Mouse (Mus musculus) heart, embryonic 11.5 days (tissue): ENCODE measurements around the gene Als2cr12. TPM values are rescaled to one million over a fixed set of nuclear protein-coding genes. Genes with fewer than 3 reads are reported as not detected.
"Not testable (repeated sequence)": the region's sequence is repeated elsewhere in the genome, so short reads cannot be mapped to it uniquely, and the experiment has no call there.

Experiments used
- ATAC-seq: fragments of 200-750 bp; cut with Nextera tagmentation; replicated peaks from 2 replicates; pipeline ENCODE4 v1.8.0; 2017; ENCODE audit warnings: moderate library complexity; ENCODE audit not compliant: insufficient number of reproducible peaks, low FRiP score, low TSS enrichment
- H3K27ac ChIP-seq: fragments of 300-500 bp; sonication (generic); 2 replicates; pipeline ENCODE4 v1.5.1; 2014; ENCODE audit warnings: mild to moderate bottlenecking, low read depth, low read length
- H3K27me3 ChIP-seq: fragments of 300-500 bp; sonication (generic); 2 replicates; pipeline ENCODE4 v1.6.1; 2014; ENCODE audit warnings: mild to moderate bottlenecking, low read length, mixed read lengths; ENCODE audit not compliant: control insufficient read depth, insufficient read depth
- H3K36me3 ChIP-seq: fragments of 300-500 bp; sonication (generic); 2 replicates; pipeline ENCODE4 v1.6.1; 2014; ENCODE audit warnings: mild to moderate bottlenecking, low read length, moderate library complexity, mixed read lengths; ENCODE audit not compliant: control insufficient read depth, insufficient read depth
- H3K4me1 ChIP-seq: fragments of 300-500 bp; sonication (generic); 2 replicates; pipeline ENCODE4 v1.6.1; 2014; ENCODE audit warnings: low read length; ENCODE audit not compliant: control insufficient read depth, insufficient read depth
- H3K4me2 ChIP-seq: fragments of 300-500 bp; sonication (generic); 2 replicates; pipeline ENCODE4 v1.6.1; 2014; ENCODE audit warnings: mild to moderate bottlenecking, moderate library complexity
- H3K4me3 ChIP-seq: fragments of 300-500 bp; sonication (generic); 2 replicates; pipeline ENCODE4 v1.5.1; 2014; ENCODE audit warnings: low read depth, low read length
- H3K9ac ChIP-seq: fragments of 300-500 bp; sonication (generic); 2 replicates; pipeline ENCODE4 v1.6.1; 2014; ENCODE audit warnings: mild to moderate bottlenecking, low read depth, low read length, moderate library complexity
- H3K9me3 ChIP-seq: fragments of 300-500 bp; sonication (generic); replicated peaks from 2 replicates; pipeline ENCODE4 v1.6.1; 2016; ENCODE audit warnings: low read length; ENCODE audit not compliant: control insufficient read depth
- WGBS: fragments of 180-500 bp; shearing (Covaris S2); extraction: QIAGEN DNeasy Blood & Tissue Kit; methylation state at CpG from one replicate; pipeline ENCODE4 v1.1.7; 2014; ENCODE audit not compliant: insufficient replicate concordance; 5-methylcytosine and 5-hydroxymethylcytosine counted together
- polyA plus RNA-seq: library from polyadenylated mRNA; unstranded; fragments of >200 nt; fragmentation: Nextera tagmentation; extraction: Ambion mirVana; gene quantifications from 2 replicates; pipeline ENCODE4 v1.2.1, GENCODE M21; 2014

Als2cr12 gene
- polyA plus RNA-seq, 1 experiment from 2014 or later = not detected

- H3K9me3 ChIP-seq, ATAC-seq, H3K4me3 ChIP-seq, H3K4me1 ChIP-seq, H3K27ac ChIP-seq, H3K4me2 ChIP-seq, H3K27me3 ChIP-seq, H3K9ac ChIP-seq, H3K36me3 ChIP-seq: not testable (repeated sequence)
- WGBS = 81% methylated on average over 3 of the region's 3 CpGs
Measured at GRCm38 (mm10) chr1:58663365-58663764, 32.4 kb downstream of the Als2cr12 start.

- not testable (repeated sequence) for H3K4me3 ChIP-seq, H3K9ac ChIP-seq, ATAC-seq, H3K9me3 ChIP-seq, H3K36me3 ChIP-seq, H3K27ac ChIP-seq, H3K4me1 ChIP-seq, H3K4me2 ChIP-seq, H3K27me3 ChIP-seq
- 87% methylated on average over 5 of the region's 5 CpGs for WGBS
Measured at GRCm38 (mm10) chr1:58662671-58663070, 33.1 kb downstream of the Als2cr12 start.

GRCm38 (mm10) chr1:58652480-58653403, 43.0 kb downstream of the Als2cr12 start:
- Histone ChIP-seq H3K9ac (peak overlapping the region; percentile 71), H3K27me3 (no peaks in the 10 kb centered on the region), H3K36me3 (no peaks in the 10 kb centered on the region), H3K27ac (no peak overlapping the region), H3K4me1 (no peaks in the 10 kb centered on the region), H3K4me2 (peak overlapping the region; percentile 72), H3K4me3 (peak overlapping the region; percentile 47), H3K9me3 (no peaks in the 10 kb centered on the region)
- ATAC-seq = 0 out of 2 replicates have a peak, but pooled peaks have one; percentile 39
- 3% methylated on average over 37 of the region's 37 CpGs for WGBS

GRCm38 (mm10) chr1:58651571-58652456, 44.0 kb downstream of the Als2cr12 start:
- 81% methylated on average over 17 of the region's 17 CpGs for WGBS
- H3K27me3 ChIP-seq, ATAC-seq, H3K9me3 ChIP-seq, H3K27ac ChIP-seq, H3K36me3 ChIP-seq, H3K4me1 ChIP-seq: not testable (repeated sequence)
- Histone ChIP-seq H3K9ac (peak overlapping the region; percentile 71; the same call in 1 of the 2 replicates), H3K4me3 (peak overlapping the region; percentile 47), H3K4me2 (peak overlapping the region; percentile 72)

- H3K4me1 ChIP-seq, H3K27ac ChIP-seq, H3K9me3 ChIP-seq, ATAC-seq, H3K27me3 ChIP-seq, H3K4me3 ChIP-seq, H3K4me2 ChIP-seq, H3K9ac ChIP-seq, H3K36me3 ChIP-seq: not testable (repeated sequence)
- WGBS = 80% methylated on average over 1 of the region's 2 CpGs
Measured at GRCm38 (mm10) chr1:58628847-58629246, 66.9 kb downstream of the Als2cr12 start.

GRCm38 (mm10) chr1:58621996-58622748, 73.6 kb downstream of the Als2cr12 start:
- ATAC-seq = no peak
- Histone ChIP-seq H3K36me3 (no peaks in the 10 kb centered on the region), H3K4me3 (no peak overlapping the region), H3K4me1 (no peaks in the 10 kb centered on the region), H3K9me3 (peaks cover 2% of the 10 kb centered on the region; the same call in 1 of the 2 replicates), H3K27ac (no peak overlapping the region), H3K9ac (no peak overlapping the region), H3K4me2 (no peak overlapping the region), H3K27me3 (no peaks in the 10 kb centered on the region)
- WGBS = 64% methylated on average over 7 of the region's 7 CpGs

- ATAC-seq = no peak
- H3K4me1 ChIP-seq = no peaks in the 10 kb centered on the region
- no peak overlapping the region for H3K27ac ChIP-seq
- H3K36me3 ChIP-seq = no peaks in the 10 kb centered on the region
- H3K4me2 ChIP-seq = no peak overlapping the region
- H3K9ac ChIP-seq = no peak overlapping the region
- 80% methylated on average over 3 of the region's 3 CpGs for WGBS
- no peak overlapping the region for H3K4me3 ChIP-seq
- H3K9me3 ChIP-seq = peaks cover 2% of the 10 kb centered on the region; the same call in 1 of the 2 replicates
- H3K27me3 ChIP-seq = no peaks in the 10 kb centered on the region
Measured at GRCm38 (mm10) chr1:58621251-58621650, 74.5 kb downstream of the Als2cr12 start.

GRCm38 (mm10) chr1:58618766-58619165, 77.0 kb downstream of the Als2cr12 start:
- H3K27ac ChIP-seq = no peak overlapping the region
- H3K9ac ChIP-seq = no peak overlapping the region
- WGBS = 81% methylated on average over 2 of the region's 2 CpGs
- H3K4me3 ChIP-seq = no peak overlapping the region
- no peaks in the 10 kb centered on the region for H3K4me1 ChIP-seq
- no peaks in the 10 kb centered on the region for H3K27me3 ChIP-seq
- H3K4me2 ChIP-seq = no peak overlapping the region
- no peaks in the 10 kb centered on the region for H3K36me3 ChIP-seq
- ATAC-seq = no peak
- peaks cover 2% of the 10 kb centered on the region; the same call in 1 of the 2 replicates for H3K9me3 ChIP-seq
